Mouse (Mus musculus) hindbrain, embryonic 11.5 days (tissue): ENCODE results near the gene Gm28539. TPM values are rescaled to one million over a fixed set of nuclear protein-coding genes. Genes with fewer than 3 reads are reported as not detected.
"Not testable (repeated sequence)": the region's sequence is repeated elsewhere in the genome, so short reads cannot be mapped to it uniquely, and the experiment has no call there.

Experiments
- ATAC-seq: fragments of 200-750 bp; cut with Nextera tagmentation; 2 replicates; pipeline ENCODE4 v1.8.0; 2017; ENCODE audit warnings: mild to moderate bottlenecking, moderate TSS enrichment, moderate library complexity; ENCODE audit not compliant: low FRiP score
- DNase-seq: peaks from one replicate; pipeline ENCODE4 v3.0.0-alpha.2; 2015; ENCODE audit warnings: low spot score
- H3K27ac ChIP-seq: fragments of 300-500 bp; sonication (generic); 2 replicates; pipeline ENCODE4 v1.5.1; 2014; ENCODE audit warnings: mild to moderate bottlenecking, low read depth, low read length
- H3K27me3 ChIP-seq: fragments of 300-500 bp; sonication (generic); 2 replicates; pipeline ENCODE4 v1.6.1; 2014; ENCODE audit warnings: mild to moderate bottlenecking, low read length, moderate library complexity, mixed read lengths; ENCODE audit not compliant: control insufficient read depth, insufficient read depth
- H3K36me3 ChIP-seq: fragments of 300-500 bp; sonication (generic); 2 replicates; pipeline ENCODE4 v1.6.1; 2014; ENCODE audit warnings: mild to moderate bottlenecking, low read length, moderate library complexity, mixed read lengths; ENCODE audit not compliant: control insufficient read depth, insufficient read depth
- H3K4me1 ChIP-seq: fragments of 300-500 bp; sonication (generic); replicated peaks from 2 replicates; pipeline ENCODE4 v1.6.1; 2014; ENCODE audit warnings: low read length, mixed read lengths; ENCODE audit not compliant: control insufficient read depth, insufficient read depth
- H3K4me2 ChIP-seq: fragments of 300-500 bp; sonication (generic); replicated peaks from 2 replicates; pipeline ENCODE4 v1.6.1; 2014; ENCODE audit warnings: mild to moderate bottlenecking, low read depth, low read length
- H3K4me3 ChIP-seq: fragments of 300-500 bp; sonication (generic); 2 replicates; pipeline ENCODE4 v1.5.1; 2014; ENCODE audit warnings: low read depth, low read length
- H3K9ac ChIP-seq: fragments of 300-500 bp; sonication (generic); 2 replicates; pipeline ENCODE4 v1.6.1; 2014; ENCODE audit warnings: low read depth, low read length
- H3K9me3 ChIP-seq: fragments of 300-500 bp; sonication (generic); 2 replicates; pipeline ENCODE4 v1.6.1; 2016; ENCODE audit warnings: low read length; ENCODE audit not compliant: control insufficient read depth
- WGBS: fragments of 180-500 bp; shearing (Covaris S2); extraction: QIAGEN DNeasy Blood & Tissue Kit; methylation state at CpG from one replicate; pipeline ENCODE4 v1.1.7; 2014; 5-methylcytosine and 5-hydroxymethylcytosine counted together
- polyA plus RNA-seq: library from polyadenylated mRNA; unstranded; fragments of >200 nt; fragmentation: Nextera tagmentation; extraction: Ambion mirVana; gene quantifications from 2 replicates; pipeline ENCODE4 v1.2.1, GENCODE M21; 2014

Gene Gm28539
- polyA plus RNA-seq, 1 experiment from 2014 or later: not detected

DNA sequence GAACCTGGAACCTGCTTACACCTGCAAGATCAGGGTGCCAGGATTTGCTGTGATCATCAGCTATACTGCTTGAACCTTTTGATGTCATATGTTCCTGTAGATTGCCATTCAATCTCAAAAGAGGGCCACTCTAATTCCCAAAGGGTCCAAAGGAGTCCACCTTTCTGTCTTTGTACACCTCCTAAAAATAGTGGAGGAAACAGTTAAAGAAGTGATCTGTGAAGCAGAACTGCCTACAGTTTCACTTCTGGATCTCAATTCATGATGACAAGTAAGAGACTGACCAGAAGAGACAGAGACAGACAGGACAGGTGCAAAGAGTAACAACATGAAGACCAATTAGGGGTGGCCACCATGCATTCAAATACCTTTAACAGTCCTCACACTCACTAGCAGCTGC is 127.1 kb downstream of the Gm28539 start:
- Histone ChIP-seq H3K27me3 (no peaks in the 10 kb centered on the region), H3K4me1 (no peaks in the 10 kb centered on the region), H3K4me2 (no peak overlapping the region), H3K9me3 (peaks cover 10% of the 10 kb centered on the region), H3K9ac (no peak overlapping the region), H3K4me3 (no peak overlapping the region), H3K36me3 (peaks cover 19% of the 10 kb centered on the region), H3K27ac (no peak overlapping the region)
- ATAC-seq: no peak
- no peak for DNase-seq

DNA sequence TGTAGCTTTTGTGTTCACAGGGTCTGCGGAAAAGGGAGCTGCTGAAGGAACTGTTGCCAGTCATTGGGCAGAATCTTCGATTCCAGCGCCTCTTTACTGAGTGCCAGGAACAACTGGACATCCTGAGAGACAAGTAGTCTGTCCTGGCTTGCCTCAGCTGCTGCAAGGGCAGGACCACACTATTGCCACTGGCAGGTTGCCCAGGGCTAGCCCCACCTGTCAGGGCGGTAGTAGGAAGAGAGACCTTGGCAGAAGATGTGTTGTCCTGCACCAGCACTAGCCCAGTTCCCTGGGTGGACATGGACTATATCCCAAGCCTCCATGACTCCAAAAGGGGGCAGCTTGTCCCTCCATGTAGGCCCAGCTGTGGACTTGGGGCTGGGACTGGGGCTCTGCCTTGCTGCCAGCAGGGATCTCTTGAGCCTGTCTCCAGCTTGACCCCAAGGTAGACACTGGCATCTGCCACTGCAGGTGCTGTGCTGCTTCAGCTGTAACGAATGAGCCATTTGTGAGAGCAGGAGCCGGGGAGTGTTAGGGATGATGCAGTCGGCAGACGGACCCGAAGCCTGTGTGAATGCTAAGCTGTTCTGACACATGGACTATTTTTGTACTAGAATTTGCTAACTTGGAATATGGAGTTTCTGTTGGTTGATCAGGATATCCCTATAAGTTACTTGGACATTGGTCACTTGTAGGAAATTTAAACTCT is 133.2 kb downstream of the Gm28539 start:
- no peak for ATAC-seq
- 92% methylated on average over 9 of the region's 9 CpGs for WGBS

DNA sequence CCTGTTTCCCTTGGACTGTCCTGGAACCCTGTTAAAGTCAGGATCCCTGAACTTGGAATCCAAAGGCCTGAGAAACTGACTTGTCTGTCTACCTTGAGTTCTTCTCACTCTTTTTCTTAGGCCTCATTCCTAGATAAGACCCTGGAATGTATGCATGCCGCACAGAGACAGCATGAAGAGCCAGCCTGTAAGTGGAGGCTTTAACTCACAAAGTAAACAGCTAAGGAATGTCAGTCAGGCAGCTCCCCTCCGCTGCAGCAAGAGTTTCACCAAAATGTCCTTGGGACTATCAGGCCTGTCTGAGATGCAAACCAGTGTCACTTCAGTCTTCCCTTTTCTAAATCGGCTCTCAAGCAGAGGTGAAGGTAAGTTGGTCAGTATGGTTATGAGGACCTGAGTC is 134.5 kb downstream of the Gm28539 start:
- H3K4me1 ChIP-seq: no peaks in the 10 kb centered on the region
- DNase-seq (no peak), ATAC-seq (no peak)
- H3K36me3 ChIP-seq: peaks cover 3% of the 10 kb centered on the region; the same call in 1 of the 2 replicates
- WGBS: 75% methylated on average over 3 of the region's 3 CpGs
- H3K27me3 ChIP-seq: no peaks in the 10 kb centered on the region
- no peak overlapping the region for H3K4me3 ChIP-seq
- H3K9me3 ChIP-seq: no peaks in the 10 kb centered on the region
- no peak overlapping the region for H3K9ac ChIP-seq
- H3K4me2 ChIP-seq: no peak overlapping the region
- no peak overlapping the region for H3K27ac ChIP-seq

More for the DNA sequence above, 133.2 kb downstream of the Gm28539 start:
- no peaks in the 10 kb centered on the region for H3K27me3 ChIP-seq
- no peak overlapping the region for H3K4me3 ChIP-seq
- H3K4me2 ChIP-seq: no peak overlapping the region
- no peak overlapping the region for H3K27ac ChIP-seq
- no peak for DNase-seq
- 0 out of 2 replicates have a peak, but pooled peaks cover 3% of the 10 kb centered on the region for H3K9me3 ChIP-seq
- no peaks in the 10 kb centered on the region for H3K4me1 ChIP-seq
- peaks cover 7% of the 10 kb centered on the region; the same call in 1 of the 2 replicates for H3K36me3 ChIP-seq
- H3K9ac ChIP-seq: no peak overlapping the region

DNA sequence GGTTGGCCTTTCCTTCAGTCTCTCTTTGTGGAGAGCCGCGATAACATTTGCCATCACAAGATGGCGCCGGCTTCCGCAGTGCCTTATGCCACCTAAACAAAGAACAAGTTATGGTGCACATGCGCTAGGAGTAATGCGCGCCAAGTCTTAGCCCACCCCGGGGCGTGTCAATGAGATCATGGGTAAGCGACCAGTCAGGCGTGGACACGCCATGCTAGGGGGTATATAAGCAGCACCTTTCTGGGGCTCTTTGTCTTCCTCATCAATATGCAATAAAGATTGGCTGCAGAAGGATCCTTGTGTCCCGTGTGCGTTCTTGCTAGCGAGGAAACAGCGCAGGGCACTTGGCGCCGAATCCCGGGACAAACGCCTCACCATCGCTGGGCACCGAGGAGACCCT is 139.3 kb downstream of the Gm28539 start:
- H3K4me1 ChIP-seq, H3K27ac ChIP-seq, H3K36me3 ChIP-seq, H3K9me3 ChIP-seq, H3K9ac ChIP-seq, H3K27me3 ChIP-seq, DNase-seq, H3K4me2 ChIP-seq, ATAC-seq, H3K4me3 ChIP-seq: not testable (repeated sequence)
- 83% methylated on average over 23 of the region's 23 CpGs for WGBS

DNA sequence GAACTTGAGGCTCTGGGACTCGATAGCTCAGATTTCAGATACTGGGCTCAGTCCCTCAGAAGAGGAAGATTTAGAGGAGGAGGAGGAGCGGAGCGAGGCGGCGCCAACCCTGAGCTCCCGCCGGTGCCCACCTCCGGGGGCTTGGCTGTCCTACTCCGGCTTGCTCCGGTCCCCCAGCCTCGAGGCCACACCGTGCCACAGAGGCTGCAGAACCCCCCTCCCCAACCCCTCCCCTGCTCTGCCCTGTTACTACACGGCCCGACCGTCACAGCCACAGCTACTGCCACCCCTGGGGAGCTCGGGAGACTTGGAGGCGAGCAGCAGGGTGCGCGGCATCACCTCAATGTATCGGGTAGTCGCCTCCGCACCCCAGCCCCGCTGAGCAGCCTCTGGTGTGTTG is 139.9 kb downstream of the Gm28539 start:
- ATAC-seq (0 out of 2 replicates have a peak, but pooled peaks have one; percentile 19), DNase-seq (no peak)

DNA sequence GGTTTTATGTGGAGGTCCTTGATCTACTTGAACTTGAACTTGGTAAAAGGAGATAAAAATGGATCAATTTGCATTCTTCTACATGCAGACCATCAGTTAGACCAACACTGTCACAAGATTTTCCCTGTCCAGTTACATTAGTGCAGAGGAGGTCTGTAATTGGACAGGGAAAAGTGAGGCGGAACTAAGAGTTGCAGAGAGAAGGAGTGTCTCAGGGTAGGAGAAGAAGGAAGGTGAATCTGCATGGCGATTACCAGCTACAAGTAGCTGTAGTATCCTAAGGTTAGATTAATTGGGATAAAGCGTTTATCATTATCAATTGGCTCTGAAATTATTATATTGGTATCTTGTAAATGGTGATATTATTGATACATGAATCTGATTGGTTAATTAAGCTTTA is 150.0 kb downstream of the Gm28539 start:
- DNase-seq: no peak
- H3K4me2 ChIP-seq: no peak overlapping the region
- H3K4me3 ChIP-seq: no peak overlapping the region
- no peaks in the 10 kb centered on the region for H3K4me1 ChIP-seq
- no peaks in the 10 kb centered on the region for H3K9me3 ChIP-seq
- no peaks in the 10 kb centered on the region for H3K36me3 ChIP-seq
- no peak overlapping the region for H3K9ac ChIP-seq
- H3K27me3 ChIP-seq: no peaks in the 10 kb centered on the region
- no peak for ATAC-seq
- 92% methylated on average over 3 of the region's 3 CpGs for WGBS
- H3K27ac ChIP-seq: no peak overlapping the region

More for the DNA sequence above, 139.9 kb downstream of the Gm28539 start:
- 76% methylated on average over 21 of the region's 23 CpGs for whole genome bisulfite sequencing
- H3K9me3 ChIP-seq: no peaks in the 10 kb centered on the region
- no peak overlapping the region for H3K9ac ChIP-seq
- H3K4me1 ChIP-seq: no peaks in the 10 kb centered on the region
- no peak overlapping the region for H3K4me3 ChIP-seq
- no peak overlapping the region for H3K27ac ChIP-seq
- H3K27me3 ChIP-seq: no peaks in the 10 kb centered on the region
- no peaks in the 10 kb centered on the region for H3K36me3 ChIP-seq
- no peak overlapping the region for H3K4me2 ChIP-seq

DNA sequence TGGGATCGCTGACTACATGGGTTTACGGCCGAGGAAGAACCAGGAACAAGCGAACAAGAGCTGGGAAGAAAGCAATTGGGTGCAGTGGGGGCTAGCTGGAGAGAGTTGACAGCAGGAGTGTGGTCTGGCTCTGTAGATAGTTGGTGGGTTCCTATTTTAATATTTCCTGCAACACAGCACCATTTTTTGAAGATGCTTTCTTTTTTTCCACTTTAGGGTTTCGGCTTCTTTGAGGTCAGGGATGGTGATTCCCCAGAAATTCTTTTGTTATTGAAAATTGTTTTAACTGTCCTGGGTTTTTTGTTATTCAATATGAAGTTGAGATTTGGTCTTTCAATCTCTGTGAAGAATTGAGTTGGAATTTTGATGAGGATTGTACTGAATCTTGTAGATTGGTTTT is 150.5 kb downstream of the Gm28539 start:
- Histone ChIP-seq H3K9me3 (no peaks in the 10 kb centered on the region), H3K9ac (no peak overlapping the region), H3K4me2 (no peak overlapping the region), H3K27me3 (no peaks in the 10 kb centered on the region), H3K4me3 (no peak overlapping the region), H3K4me1 (no peaks in the 10 kb centered on the region), H3K27ac (no peak overlapping the region), H3K36me3 (no peaks in the 10 kb centered on the region)
- DNase-seq (no peak), ATAC-seq (no peak)
- 84% methylated on average over 5 of the region's 5 CpGs for WGBS

DNA sequence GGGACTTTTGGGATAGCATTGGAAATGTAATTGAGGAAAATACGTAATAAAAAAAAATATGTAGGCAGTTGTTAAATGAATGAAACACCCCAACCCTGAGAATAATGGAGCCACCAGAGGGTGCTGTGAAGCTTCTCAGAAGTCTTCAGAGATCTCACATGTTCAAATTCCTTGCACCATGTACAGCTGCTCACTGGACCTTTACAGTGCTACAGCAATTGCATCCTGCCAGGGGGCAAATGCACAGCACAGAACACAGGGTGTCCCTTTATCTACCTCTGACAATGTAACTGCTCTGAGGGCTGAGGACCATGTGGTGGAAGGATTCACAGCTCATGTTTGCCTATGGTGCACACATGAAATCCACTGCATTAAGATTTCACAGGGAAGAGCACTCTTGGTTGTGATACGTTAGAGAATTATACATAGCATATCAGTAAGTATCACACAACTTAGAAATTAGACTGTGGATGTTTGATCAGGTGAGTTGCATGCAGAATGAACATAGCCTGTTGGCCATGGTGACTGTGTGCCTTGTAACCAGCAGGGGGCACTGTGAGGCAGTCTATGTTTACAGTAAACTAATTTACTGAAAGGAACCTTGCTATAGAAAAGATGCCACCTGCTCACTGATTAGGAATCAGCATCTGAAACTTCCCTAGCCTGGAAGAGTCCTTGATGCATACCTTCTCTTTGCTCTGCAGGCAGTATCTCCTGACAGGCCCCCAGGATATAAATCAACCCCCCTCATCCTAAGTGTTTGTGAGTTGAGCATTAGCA is 166.4 kb downstream of the Gm28539 start:
- ATAC-seq: peak; percentile 45; the same call in 1 of the 2 replicates
- not testable (repeated sequence) for H3K9ac ChIP-seq, H3K4me3 ChIP-seq, H3K4me2 ChIP-seq, H3K27ac ChIP-seq, H3K9me3 ChIP-seq, H3K4me1 ChIP-seq, H3K27me3 ChIP-seq, H3K36me3 ChIP-seq
- WGBS: 35% methylated on average over 2 of the region's 2 CpGs
- DNase-seq: peak; percentile 24

DNA sequence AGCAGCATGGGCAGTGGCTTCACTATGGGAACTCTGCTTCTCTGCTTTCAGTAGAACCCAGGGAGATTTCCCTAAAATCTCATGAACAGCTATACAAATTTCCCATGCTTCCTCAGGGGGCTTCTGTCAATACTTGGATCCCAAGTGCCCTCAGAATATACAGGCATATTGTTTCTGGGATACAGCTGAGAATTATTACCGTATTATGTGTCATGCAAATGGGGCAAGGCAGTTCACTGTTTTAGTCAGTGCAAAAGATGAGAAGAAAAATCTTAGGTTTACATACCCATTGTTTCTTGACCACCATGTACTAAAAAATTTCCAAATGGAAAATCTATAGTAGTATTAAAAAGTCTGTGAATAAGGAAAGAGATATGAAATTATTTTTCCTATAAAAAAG is 167.4 kb downstream of the Gm28539 start:
- Histone ChIP-seq H3K9me3 (no peaks in the 10 kb centered on the region), H3K36me3 (no peaks in the 10 kb centered on the region), H3K4me3 (no peak overlapping the region), H3K9ac (no peak overlapping the region), H3K27ac (no peak overlapping the region), H3K4me1 (no peaks in the 10 kb centered on the region), H3K27me3 (no peaks in the 10 kb centered on the region), H3K4me2 (no peak overlapping the region)
- no peak for ATAC-seq
- 79% methylated on average over 1 of the region's 1 CpGs for WGBS
- DNase-seq: no peak
